Mouse (Mus musculus): Measurements from ENCODE around the gene Mid2. TPM values are rescaled to one million over a fixed set of nuclear protein-coding genes. Genes with fewer than 3 reads are reported as not detected.
A peak's percentile ranks its signal among the peaks of the same experiment; 100 is the strongest.
"Not testable (repeated sequence)": the region's sequence is repeated elsewhere in the genome, so short reads cannot be mapped to it uniquely, and the experiment has no call there.

Mid2 gene
- polyA plus RNA-seq, 1 experiment from 2014 or later: 4.5 TPM

GRCm38 (mm10) chrX:140665242-140665810, 927 bp downstream of the Mid2 start:
- TF ChIP-seq EP300 (optimal IDR thresholded peaks at IDR 0.05): no peak
- no peak for TF ChIP-seq CTCF (IDR thresholded peaks at IDR 0.05; ENCODE audit: low read depth)
- ATAC-seq (ENCODE audit: low FRiP score, low TSS enrichment) (peak; percentile 53), DNase-seq (ENCODE audit: low spot score) (peak; percentile 51)
- Histone ChIP-seq H3K9ac (ENCODE audit: low read length) (peak overlapping the region; percentile 80), H3K4me3 (ENCODE audit: low read depth, low read length) (peak overlapping the region; percentile 61), H3K27me3 (ENCODE audit: control insufficient read depth, insufficient read depth, low read length) (no peaks in the 10 kb centered on the region), H3K9me3 (ENCODE audit: control insufficient read depth, low read length) (no peaks in the 10 kb centered on the region), H3K4me2 (replicated peaks; ENCODE audit: low read depth) (peak overlapping the region; percentile 56), H3K4me1 (replicated peaks; ENCODE audit: control insufficient read depth, insufficient read depth) (no peaks in the 10 kb centered on the region), H3K27ac (replicated peaks) (peak overlapping the region; percentile 90), H3K36me3 (ENCODE audit: control insufficient read depth, insufficient read depth, low read length) (no peaks in the 10 kb centered on the region)
- WGBS: 18% methylated on average over 33 of the region's 47 CpGs

- DNase-seq (ENCODE audit: low spot score) (no peak), ATAC-seq (ENCODE audit: low FRiP score, low TSS enrichment) (no peak)
- Histone ChIP-seq H3K4me2 (replicated peaks; ENCODE audit: low read depth) (no peak overlapping the region), H3K9me3 (ENCODE audit: control insufficient read depth, low read length) (no peaks in the 10 kb centered on the region), H3K4me1 (replicated peaks; ENCODE audit: control insufficient read depth, insufficient read depth) (no peaks in the 10 kb centered on the region), H3K36me3 (ENCODE audit: control insufficient read depth, insufficient read depth, low read length) (no peaks in the 10 kb centered on the region), H3K9ac (ENCODE audit: low read length) (no peak overlapping the region), H3K27me3 (ENCODE audit: control insufficient read depth, insufficient read depth, low read length) (no peaks in the 10 kb centered on the region), H3K27ac (replicated peaks) (no peak overlapping the region), H3K4me3 (ENCODE audit: low read depth, low read length) (no peak overlapping the region)
- WGBS: 69% methylated on average over 5 of the region's 5 CpGs
- TF ChIP-seq EP300 (optimal IDR thresholded peaks at IDR 0.05) (no peak), CTCF (IDR thresholded peaks at IDR 0.05; ENCODE audit: low read depth) (no peak)
Measured at GRCm38 (mm10) chrX:140675444-140675843, 11.0 kb downstream of the Mid2 start.

- H3K27me3 ChIP-seq (ENCODE audit: control insufficient read depth, insufficient read depth, low read length): no peaks in the 10 kb centered on the region
- H3K4me2 ChIP-seq (replicated peaks; ENCODE audit: low read depth): no peak overlapping the region
- H3K9me3 ChIP-seq (ENCODE audit: control insufficient read depth, low read length): no peaks in the 10 kb centered on the region
- no peak for TF ChIP-seq CTCF (IDR thresholded peaks at IDR 0.05; ENCODE audit: low read depth)
- TF ChIP-seq EP300 (optimal IDR thresholded peaks at IDR 0.05): no peak
- H3K9ac ChIP-seq (ENCODE audit: low read length): no peak overlapping the region
- DNase-seq (ENCODE audit: low spot score): no peak
- 72% methylated on average over 2 of the region's 2 CpGs for WGBS
- no peak overlapping the region for H3K4me3 ChIP-seq (ENCODE audit: low read depth, low read length)
- no peak for ATAC-seq (ENCODE audit: low FRiP score, low TSS enrichment)
- H3K27ac ChIP-seq (replicated peaks): no peak overlapping the region
- no peaks in the 10 kb centered on the region for H3K4me1 ChIP-seq (replicated peaks; ENCODE audit: control insufficient read depth, insufficient read depth)
- no peaks in the 10 kb centered on the region for H3K36me3 ChIP-seq (ENCODE audit: control insufficient read depth, insufficient read depth, low read length)
Measured at GRCm38 (mm10) chrX:140688335-140688734, 23.9 kb downstream of the Mid2 start.

- H3K27ac ChIP-seq (replicated peaks); ATAC-seq (ENCODE audit: low FRiP score, low TSS enrichment); H3K9ac ChIP-seq (ENCODE audit: low read length); H3K4me1 ChIP-seq (replicated peaks; ENCODE audit: control insufficient read depth, insufficient read depth); H3K27me3 ChIP-seq (ENCODE audit: control insufficient read depth, insufficient read depth, low read length); H3K4me2 ChIP-seq (replicated peaks; ENCODE audit: low read depth); DNase-seq (ENCODE audit: low spot score); H3K4me3 ChIP-seq (ENCODE audit: low read depth, low read length); H3K36me3 ChIP-seq (ENCODE audit: control insufficient read depth, insufficient read depth, low read length); H3K9me3 ChIP-seq (ENCODE audit: control insufficient read depth, low read length): not testable (repeated sequence)
- WGBS: 44% methylated on average over 5 of the region's 7 CpGs
Measured at GRCm38 (mm10) chrX:140697872-140698463, 33.6 kb downstream of the Mid2 start.

- no peaks in the 10 kb centered on the region for H3K36me3 ChIP-seq (ENCODE audit: control insufficient read depth, insufficient read depth, low read length)
- no peaks in the 10 kb centered on the region for H3K27me3 ChIP-seq (ENCODE audit: control insufficient read depth, insufficient read depth, low read length)
- no peak overlapping the region for H3K4me3 ChIP-seq (ENCODE audit: low read depth, low read length)
- DNase-seq (ENCODE audit: low spot score) (no peak), ATAC-seq (ENCODE audit: low FRiP score, low TSS enrichment) (no peak)
- H3K4me1 ChIP-seq (replicated peaks; ENCODE audit: control insufficient read depth, insufficient read depth): no peaks in the 10 kb centered on the region
- H3K9me3 ChIP-seq (ENCODE audit: control insufficient read depth, low read length): no peaks in the 10 kb centered on the region
- H3K9ac ChIP-seq (ENCODE audit: low read length): no peak overlapping the region
- no peak overlapping the region for H3K27ac ChIP-seq (replicated peaks)
- TF ChIP-seq CTCF (IDR thresholded peaks at IDR 0.05; ENCODE audit: low read depth) (no peak), EP300 (optimal IDR thresholded peaks at IDR 0.05) (no peak)
- 75% methylated on average over 1 of the region's 1 CpGs for WGBS
- no peak overlapping the region for H3K4me2 ChIP-seq (replicated peaks; ENCODE audit: low read depth)
Measured at GRCm38 (mm10) chrX:140703224-140703623, 38.8 kb downstream of the Mid2 start.

- TF ChIP-seq CTCF (IDR thresholded peaks at IDR 0.05; ENCODE audit: low read depth): no peak
- no peak for TF ChIP-seq EP300 (optimal IDR thresholded peaks at IDR 0.05)
- Histone ChIP-seq H3K36me3 (ENCODE audit: control insufficient read depth, insufficient read depth, low read length) (no peaks in the 10 kb centered on the region), H3K4me1 (replicated peaks; ENCODE audit: control insufficient read depth, insufficient read depth) (no peaks in the 10 kb centered on the region), H3K9ac (ENCODE audit: low read length) (no peak overlapping the region), H3K9me3 (ENCODE audit: control insufficient read depth, low read length) (no peaks in the 10 kb centered on the region), H3K4me2 (replicated peaks; ENCODE audit: low read depth) (no peak overlapping the region), H3K27ac (replicated peaks) (no peak overlapping the region), H3K4me3 (ENCODE audit: low read depth, low read length) (no peak overlapping the region), H3K27me3 (ENCODE audit: control insufficient read depth, insufficient read depth, low read length) (no peaks in the 10 kb centered on the region)
- ATAC-seq (ENCODE audit: low FRiP score, low TSS enrichment): no peak
- DNase-seq (ENCODE audit: low spot score): no peak
- WGBS: 63% methylated on average over 4 of the region's 4 CpGs
Measured at GRCm38 (mm10) chrX:140706077-140706476, 41.7 kb downstream of the Mid2 start.

Measured in stomach, postnatal 0 days (tissue).